Mouse (Mus musculus) Patski (cell line): ENCODE measurements around the gene Gm7534. TPM values are rescaled to one million over a fixed set of nuclear protein-coding genes. Genes with fewer than 3 reads are reported as not detected.

ENCODE experiments used
- ATAC-seq: fragments of 100-300 bp; one replicate; pipeline ENCODE4 v1.8.0; 2021
- CTCF ChIA-PET: fragments of 350-600 bp; sonication (Branson Sonifier 250); formaldehyde crosslinking; loops from one replicate; lab custom pipeline; 2022; ENCODE audit warnings: inconsistent platforms; lab: Charles Lee
- POLR2A ChIA-PET: fragments of 350-600 bp; sonication (Branson Sonifier 250); formaldehyde crosslinking; loops from one replicate; lab custom pipeline; 2022; ENCODE audit warnings: antibody characterized with exemption, inconsistent platforms; lab: Charles Lee
- DNase-seq: peaks from one replicate; pipeline ENCODE4 v3.0.0-alpha.2; 2011; ENCODE audit warnings: low read depth, low spot score
- H3K27me3 ChIP-seq: fragments of 371-371 bp; one replicate; pipeline ENCODE4 v1.5.1; 2021
- CTCF ChIP-seq: fragments of 100-300 bp; IDR thresholded peaks from one replicate; pipeline ENCODE4 v1.5.1; 2021
- in situ Hi-C: fragments of 300-500 bp; cut with MboI; formaldehyde crosslinking; loops from 3 replicates; pipeline ENCODE4 v1.11.1; 2018; ENCODE audit warnings: low pct_unique_long_range_greater_than_20kb, mixed read lengths
- polyA plus RNA-seq: library from polyadenylated mRNA; unstranded; gene quantifications from one replicate; pipeline ENCODE4 v1.2.3, GENCODE M21; 2021

Gene Gm7534
- polyA plus RNA-seq, 1 experiment from 2014 or later: not detected

DNA sequence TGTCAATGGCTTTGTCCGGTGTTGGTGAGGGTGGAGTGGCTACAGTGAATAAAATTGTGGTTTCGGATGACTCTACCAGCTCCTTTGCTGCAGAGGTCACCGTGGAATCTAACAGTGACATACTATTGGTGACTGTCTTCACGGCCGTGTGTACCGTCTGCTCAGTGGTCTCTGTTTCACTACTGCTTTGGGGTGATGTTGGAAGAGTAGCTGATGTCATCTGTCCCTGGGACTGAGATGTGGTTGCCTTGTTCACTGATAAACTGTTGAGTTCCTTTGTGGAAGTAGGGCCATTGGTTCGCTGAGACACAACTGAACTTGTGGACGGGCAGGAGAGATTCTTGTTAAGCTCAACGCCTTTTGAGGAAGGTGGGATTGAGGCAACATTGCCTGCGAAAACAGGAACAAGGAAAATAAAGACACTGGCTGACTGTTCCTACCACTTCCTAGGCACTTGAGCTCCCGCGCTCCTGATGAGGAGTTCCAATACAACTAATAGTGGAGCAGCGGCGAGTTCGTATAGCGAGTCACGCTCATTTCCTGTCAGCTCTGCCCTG lies 614 bp upstream of the Gm7534 start:
- no peak for TF ChIP-seq CTCF
- ATAC-seq: no peak
- no peak for DNase-seq
- H3K27me3 ChIP-seq: no peaks in the 10 kb centered on the region
- POLR2A ChIA-PET: no interaction called here
- in situ Hi-C loops: no loop called here
- CTCF ChIA-PET: interaction anchor here (1.4 kb wide), 1 partner anchor 60 kb away, joined by 3 read pairs; no protein-coding TSS in a partner anchor

- POLR2A ChIA-PET: no interaction called here
Observed at GRCm38 (mm10) chr4:134199371-134199770, 3.4 kb downstream of the Gm7534 start.

DNA sequence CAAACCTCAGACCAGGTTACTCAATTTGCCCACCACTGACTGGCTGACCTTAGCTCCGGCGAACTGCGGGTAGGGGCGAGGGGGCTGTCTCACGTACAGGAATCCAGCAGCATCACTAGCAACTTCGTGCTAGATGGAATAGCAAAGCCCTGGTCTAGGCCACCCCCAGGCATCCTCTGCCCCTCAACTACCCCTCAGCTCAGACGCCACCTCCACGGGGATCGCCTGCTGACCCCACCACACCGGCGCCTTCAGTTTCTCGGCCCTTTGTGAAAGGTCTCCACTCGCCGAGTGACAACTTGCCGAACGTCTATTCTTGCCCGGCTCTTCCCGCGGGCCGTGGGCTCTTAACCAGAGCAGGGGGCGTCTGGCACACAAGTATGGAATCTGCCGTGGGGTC lies 16.5 kb downstream of the Gm7534 start:
- no peaks in the 10 kb centered on the region for H3K27me3 ChIP-seq
- ChIA-PET CTCF (interaction anchor here (0.7 to 1.8 kb wide), 8 partner anchors 20 to 74 kb away, joined by 3 to 4 read pairs (median 3); partner anchors contain the start of genes Catsper4 and Gm30191), POLR2A (interaction anchor here (1.0 kb wide), 1 partner anchor 12 kb away, joined by 4 read pairs; no protein-coding TSS in a partner anchor)
- DNase-seq (no peak), ATAC-seq (no peak)
- no peak for TF ChIP-seq CTCF
- in situ Hi-C loops: loop anchor here (5.0 to 10.0 kb wide), 2 partner anchors 56 to 151 kb away; partner anchors contain the start of gene E130218I03Rik

More at GRCm38 (mm10) chr4:134199371-134199770, 3.4 kb downstream of the Gm7534 start:
- CTCF ChIA-PET: interaction anchor here (0.8 to 1.4 kb wide), 2 partner anchors 12 to 29 kb away, joined by 4 read pairs; partner anchors contain the start of gene Cep85
- TF ChIP-seq CTCF: no peak
- H3K27me3 ChIP-seq: no peaks in the 10 kb centered on the region
- in situ Hi-C loops: no loop called here
- no peak for ATAC-seq
- no peak for DNase-seq

DNA sequence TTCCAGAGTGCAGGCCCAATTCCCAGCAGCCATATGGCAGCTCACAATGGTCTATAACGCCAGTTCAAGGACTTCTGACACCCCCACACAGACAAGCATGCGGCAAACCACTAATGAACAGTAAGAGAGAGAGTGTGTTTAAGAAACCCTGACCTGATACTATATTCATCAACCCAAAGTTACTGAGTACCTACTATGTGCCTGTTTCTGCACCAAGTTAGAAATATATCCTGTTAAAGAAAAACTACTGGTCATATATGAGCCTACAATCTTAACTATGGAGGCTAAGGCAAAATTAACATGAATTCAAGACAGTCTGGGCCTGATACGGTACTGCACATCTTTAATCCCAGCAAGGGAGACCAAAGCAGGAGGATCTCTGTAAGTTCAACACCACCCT lies 17.2 kb downstream of the Gm7534 start:
- CTCF ChIA-PET: interaction anchor here (1.1 kb wide), 1 partner anchor 19 kb away, joined by 3 read pairs; no protein-coding TSS in a partner anchor
- POLR2A ChIA-PET: interaction anchor here (1.0 kb wide), 1 partner anchor 12 kb away, joined by 4 read pairs; no protein-coding TSS in a partner anchor
- no peak for DNase-seq
- no peak for TF ChIP-seq CTCF
- in situ Hi-C loops: loop anchor here (5.0 to 10.0 kb wide), 2 partner anchors 57 to 151 kb away; partner anchors contain the start of gene E130218I03Rik
- no peak for ATAC-seq
- H3K27me3 ChIP-seq: no peaks in the 10 kb centered on the region

GRCm38 (mm10) chr4:134183711-134184110 lies 19.1 kb downstream of the Gm7534 start:
- in situ Hi-C loops: loop anchor here (10.0 kb wide), 1 partner anchor 149 kb away; no protein-coding TSS in a partner anchor
- TF ChIP-seq CTCF: no peak
- no peaks in the 10 kb centered on the region for H3K27me3 ChIP-seq
- ATAC-seq (no peak), DNase-seq (no peak)
- POLR2A ChIA-PET: interaction anchor here (0.7 kb wide), 1 partner anchor 383 kb away, joined by 3 read pairs; no protein-coding TSS in a partner anchor
- CTCF ChIA-PET: interaction anchor here (1.4 to 1.7 kb wide), 2 partner anchors 9 to 62 kb away, joined by 4 to 6 read pairs; no protein-coding TSS in a partner anchor

- DNase-seq (no peak), ATAC-seq (no peak)
- TF ChIP-seq CTCF: no peak
- CTCF ChIA-PET: interaction anchor here (1.3 kb wide), 1 partner anchor 100 kb away, joined by 3 read pairs; no protein-coding TSS in a partner anchor
- H3K27me3 ChIP-seq: no peaks in the 10 kb centered on the region
- in situ Hi-C loops: loop anchor here (10.0 kb wide), 1 partner anchor 147 kb away; no protein-coding TSS in a partner anchor
- POLR2A ChIA-PET: interaction anchor here (0.6 to 1.5 kb wide), 3 partner anchors 12 to 65 kb away, joined by 3 to 4 read pairs (median 3); partner anchors contain the start of gene Gm30191
Observed at GRCm38 (mm10) chr4:134181825-134182224, 21.0 kb downstream of the Gm7534 start.

DNA sequence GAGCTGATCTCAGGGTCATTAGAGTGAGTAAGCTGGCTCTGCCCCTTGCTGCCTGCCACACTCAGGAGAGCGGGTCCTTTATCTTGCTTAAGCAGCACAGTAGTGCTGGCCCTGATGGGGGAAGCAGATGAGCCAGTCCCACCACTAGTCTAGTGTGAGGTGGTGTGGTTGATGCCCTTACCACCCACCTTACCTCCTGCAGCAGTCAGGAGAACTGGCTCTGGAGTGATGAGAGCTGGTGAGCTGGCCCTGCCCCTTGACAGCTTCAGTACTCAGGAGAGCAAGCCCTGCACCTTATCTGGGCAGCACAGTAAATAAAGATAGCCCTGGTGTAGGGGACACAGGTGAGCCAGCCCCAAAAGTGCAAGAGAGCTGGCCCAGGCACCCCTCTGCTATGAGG lies 21.7 kb downstream of the Gm7534 start:
- H3K27me3 ChIP-seq: no peaks in the 10 kb centered on the region
- POLR2A ChIA-PET: no interaction called here
- TF ChIP-seq CTCF: no peak
- no peak for DNase-seq
- in situ Hi-C loops: loop anchor here (10.0 kb wide), 1 partner anchor 146 kb away; no protein-coding TSS in a partner anchor
- CTCF ChIA-PET: interaction anchor here (1.3 kb wide), 1 partner anchor 100 kb away, joined by 3 read pairs; no protein-coding TSS in a partner anchor
- ATAC-seq: no peak

DNA sequence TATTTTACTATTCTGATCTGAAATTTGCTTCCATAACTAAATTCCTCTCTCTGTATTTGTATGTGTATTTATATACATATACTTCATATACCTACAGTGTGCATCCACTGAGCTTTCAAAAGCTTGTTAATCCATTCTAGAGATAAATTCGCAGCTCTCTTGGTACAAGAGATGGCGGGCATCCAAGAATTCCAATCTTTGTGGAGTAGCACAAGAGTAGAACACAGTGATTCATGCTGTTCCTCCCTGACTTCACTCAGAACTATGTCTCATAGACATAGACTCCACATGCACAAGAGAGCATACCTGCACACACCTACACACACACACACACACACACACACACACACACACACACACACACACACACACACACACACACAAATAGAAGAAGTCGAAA lies 30.4 kb downstream of the Gm7534 start:
- ChIA-PET CTCF (no interaction called here), POLR2A (no interaction called here)
- in situ Hi-C loops: no loop called here
- TF ChIP-seq CTCF: no peak
- ATAC-seq: no peak
- no peak for DNase-seq
- no peaks in the 10 kb centered on the region for H3K27me3 ChIP-seq

DNA sequence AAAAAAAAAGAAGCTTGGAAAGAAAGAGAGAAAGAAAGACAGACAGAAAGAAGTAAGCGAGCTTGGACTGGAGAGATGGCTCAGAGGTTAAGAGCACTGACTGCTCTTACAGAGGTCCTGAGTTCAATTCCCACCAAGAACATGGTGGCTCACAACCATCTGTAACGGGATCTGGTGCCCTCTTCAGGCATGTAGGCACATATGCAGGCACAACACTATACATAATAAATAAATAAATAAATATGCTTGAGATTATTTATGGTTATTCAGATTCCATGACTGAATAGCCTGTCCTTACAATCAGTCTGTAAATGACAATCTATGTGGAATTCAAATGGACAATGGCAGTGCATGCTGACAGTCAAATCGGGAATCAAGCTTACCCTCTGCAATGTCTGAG lies 35.9 kb downstream of the Gm7534 start:
- no peak for ATAC-seq
- DNase-seq: no peak
- in situ Hi-C loops: no loop called here
- CTCF ChIA-PET: interaction anchor here (0.9 to 2.5 kb wide), 5 partner anchors 9 to 125 kb away, joined by 3 to 7 read pairs (median 3); no protein-coding TSS in a partner anchor
- H3K27me3 ChIP-seq: no peaks in the 10 kb centered on the region
- no peak for TF ChIP-seq CTCF
- POLR2A ChIA-PET: no interaction called here

DNA sequence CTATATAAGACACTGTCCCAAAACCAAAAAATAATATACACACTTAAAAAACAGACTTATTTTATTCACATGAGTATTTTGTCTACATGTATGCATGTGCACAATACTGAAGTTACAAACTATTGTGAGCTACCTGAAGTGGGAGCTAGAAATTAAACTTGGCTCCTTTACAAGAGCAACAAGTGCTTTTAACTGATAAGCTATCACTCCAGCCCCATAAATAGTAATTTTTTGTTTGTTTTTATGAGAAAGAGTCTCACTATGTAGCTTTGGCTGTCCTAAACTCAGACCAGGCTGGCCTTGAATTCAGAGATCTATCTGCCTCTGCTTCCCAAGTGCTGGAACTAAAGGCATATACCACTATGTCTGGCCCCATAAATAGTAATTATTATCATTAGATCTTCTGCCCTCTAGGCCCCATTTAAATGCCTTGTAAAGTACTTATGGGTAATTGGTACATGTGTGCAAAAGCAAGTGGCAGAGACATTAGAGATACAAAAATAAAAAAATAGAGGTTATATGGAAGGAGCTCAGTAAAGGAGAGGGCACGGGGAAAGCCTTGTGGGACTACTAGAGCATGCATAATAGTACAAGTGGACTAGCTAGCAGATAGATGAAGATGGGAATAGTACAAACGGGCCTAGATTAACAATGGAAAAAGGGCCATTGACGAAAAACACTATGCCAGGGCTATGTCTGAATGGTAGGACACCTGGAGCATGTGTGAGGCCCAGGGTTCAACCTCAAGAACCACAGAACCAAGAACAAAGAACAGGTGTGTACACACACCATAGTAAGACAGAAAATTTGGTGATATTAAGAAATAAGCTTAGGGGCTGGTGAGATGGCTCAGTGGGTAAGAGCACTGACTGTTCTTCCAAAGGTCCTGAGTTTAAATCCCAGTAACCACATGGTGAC lies 37.0 kb downstream of the Gm7534 start:
- DNase-seq (no peak), ATAC-seq (no peak)
- ChIA-PET POLR2A (no interaction called here), CTCF (interaction anchor here (1.1 to 2.5 kb wide), 4 partner anchors 8 to 21 kb away, joined by 3 to 7 read pairs (median 7); partner anchors contain the start of gene Cep85)
- in situ Hi-C loops: no loop called here
- no peaks in the 10 kb centered on the region for H3K27me3 ChIP-seq
- no peak for TF ChIP-seq CTCF
